28 mouse cellular contexts compared by ENCODE assay signal in the genomic region with DNA sequence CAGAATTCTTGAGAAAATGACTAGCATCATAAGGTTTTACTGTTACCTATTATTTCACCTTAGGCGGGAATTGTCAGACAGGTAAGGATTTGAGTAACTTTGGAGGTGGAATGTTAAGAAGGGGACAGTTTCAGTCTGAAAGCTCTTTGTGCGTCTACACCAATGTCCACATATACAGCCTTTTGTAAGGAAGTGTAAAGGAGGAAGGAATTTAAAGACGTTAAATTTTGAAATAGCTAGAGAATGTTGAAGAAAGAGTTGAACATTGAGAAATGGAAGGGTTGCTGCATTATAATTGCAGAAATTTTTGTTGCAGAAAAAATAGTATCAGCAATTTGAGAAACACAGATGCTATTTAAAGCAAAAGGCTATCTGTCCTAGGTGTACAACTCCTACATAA. TPM values are rescaled to one million over a fixed set of nuclear protein-coding genes. Genes with fewer than 3 reads are reported as not detected.
DNase-seq lines count a peak whose midpoint lies in the region; ATAC-seq and TF ChIP-seq lines count a peak whose summit lies in the region.
"Had no signal": no experiment of that assay in that cellular context is flagged by ENCODE, and none has a peak within 500 bp of the region (broad histone marks: within the 10 kb centered on the region; RNA-seq: fewer than 3 reads in every experiment).

No protein-coding gene starts in this region.

- TF ChIP-seq EP300 in lung, postnatal 0 days (IDR thresholded peaks at IDR 0.05) = no peak

- peak; percentile 21 for DNase-seq in lung, postnatal 0 days (ENCODE audit: low spot score)
- DNase-seq in lung, postnatal 25 days (ENCODE audit: low spot score) = no peak
- DNase-seq in embryo, embryonic 10 days (ENCODE audit: low spot score) = no peak
- no peak for DNase-seq in adrenal gland, postnatal 10 days
- DNase-seq: adrenal gland, adult 2 months; adrenal gland, postnatal 14 days; adrenal gland, postnatal 36 days; B cell, adult 2 months; cerebellum, adult 11-12 months; cerebellum, adult 2 months; cerebellum, adult 9-10 months; cerebellum, postnatal 10 days; cerebellum, postnatal 25 days; embryo, embryonic 11 days had no signal

- H3K27ac ChIP-seq in lung, postnatal 0 days (ENCODE audit: low read length) = no peak overlapping the region
- H3K27ac ChIP-seq: embryonic facial prominence, embryonic 13.5 days; embryonic facial prominence, embryonic 15.5 days; forebrain, embryonic 10.5 days; forebrain, embryonic 12.5 days had no signal

- H3K4me2 ChIP-seq in lung, postnatal 0 days (replicated peaks; ENCODE audit: low read depth, low read length) = no peak overlapping the region
- H3K4me2 ChIP-seq: embryonic facial prominence, embryonic 13.5 days; embryonic facial prominence, embryonic 15.5 days; forebrain, embryonic 12.5 days had no signal

- no peak for ATAC-seq in lung, postnatal 0 days
- peak; percentile 81 for ATAC-seq in granulocyte monocyte progenitor cell, adult 5-6 weeks (replicated peaks; ENCODE audit: poor library complexity, severe bottlenecking)
- ATAC-seq in megakaryocyte progenitor cell, adult 5-6 weeks (replicated peaks; ENCODE audit: poor library complexity) = peak; percentile 44; the same call in 1 of the 2 replicates
- ATAC-seq: activated CD4-positive, CD25-positive, alpha-beta regulatory T cell, adult 4 months; CD4-positive, CD25-positive, alpha-beta regulatory T cell, adult 4 months; forebrain, embryonic 14.5 days; forebrain, embryonic 16.5 days; Patski had no signal

- H3K9me3 ChIP-seq in lung, postnatal 0 days (ENCODE audit: low read length) = no peaks in the 10 kb centered on the region
- H3K9me3 ChIP-seq: embryonic facial prominence, embryonic 13.5 days; embryonic facial prominence, embryonic 15.5 days; forebrain, embryonic 10.5 days; forebrain, embryonic 12.5 days; G1E had no signal

- no peaks in the 10 kb centered on the region for H3K27me3 ChIP-seq in lung, postnatal 0 days (replicated peaks; ENCODE audit: insufficient read depth, low read length)
- H3K27me3 ChIP-seq: CH12.LX; embryonic facial prominence, embryonic 13.5 days; embryonic facial prominence, embryonic 15.5 days; forebrain, embryonic 12.5 days; Patski had no signal

- no peak overlapping the region for H3K9ac ChIP-seq in lung, postnatal 0 days (replicated peaks; ENCODE audit: low read depth)
- H3K9ac ChIP-seq: embryonic facial prominence, embryonic 13.5 days; embryonic facial prominence, embryonic 15.5 days; forebrain, embryonic 12.5 days had no signal

- no peaks in the 10 kb centered on the region; the same call in 1 of the 2 replicates for H3K36me3 ChIP-seq in lung, postnatal 0 days (ENCODE audit: insufficient read depth, low read length)

- H3K4me3 ChIP-seq in lung, postnatal 0 days (ENCODE audit: low read depth, low read length) = no peak overlapping the region
- H3K4me3 ChIP-seq: embryonic facial prominence, embryonic 13.5 days; embryonic facial prominence, embryonic 15.5 days; erythroblast, embryonic 14.5 days; forebrain, embryonic 10.5 days; forebrain, embryonic 12.5 days had no signal

- WGBS in lung, postnatal 0 days = 82% methylated on average over 3 of the region's 3 CpGs

- H3K4me1 ChIP-seq in lung, postnatal 0 days (ENCODE audit: insufficient read depth, low read depth, low read length) = no peaks in the 10 kb centered on the region
- H3K4me1 ChIP-seq: embryonic facial prominence, embryonic 13.5 days; embryonic facial prominence, embryonic 15.5 days; forebrain, embryonic 10.5 days; forebrain, embryonic 12.5 days had no signal

- no peak for TF ChIP-seq CTCF in lung, postnatal 0 days (IDR thresholded peaks at IDR 0.05)

RNA-seq across cellular contexts. Expression of a gene that starts 36.6 kb away (rescaled TPM):
- 28.3 and 30.1 TPM in 2 replicates for polyA plus RNA-seq in lung, postnatal 0 days (2015; fragmentation: Nextera tagmentation; extraction: Ambion mirVana)
- 34.8 and 48.0 TPM in 2 replicates for total RNA-seq in granulocyte monocyte progenitor cell, adult 5-6 weeks (2014; fragmentation: Nextera tagmentation)
- total RNA-seq in granulocyte monocyte progenitor cell, adult 5-6 weeks (2017) = 47.3 and 58.0 TPM in 2 replicates
- 53.3 and 61.0 TPM in 2 replicates for total RNA-seq in megakaryocyte progenitor cell, adult 5-6 weeks (2015)
- 46.9 and 63.7 TPM in 2 replicates for total RNA-seq in megakaryocyte progenitor cell, adult 5-6 weeks (2017)
- 10 to 100 TPM; 24.9 to 28.0 TPM for total RNA-seq in adrenal gland, postnatal 10 days (2021)

RNA-seq across cellular contexts. Expression of a gene that starts 48.0 kb away (rescaled TPM):
- polyA plus RNA-seq in lung, postnatal 0 days (2015; fragmentation: Nextera tagmentation; extraction: Ambion mirVana) = 8.2 and 9.2 TPM in 2 replicates
- total RNA-seq in granulocyte monocyte progenitor cell, adult 5-6 weeks (2014; fragmentation: Nextera tagmentation) = 16.9 and 28.6 TPM in 2 replicates
- 28.8 and 32.2 TPM in 2 replicates for total RNA-seq in granulocyte monocyte progenitor cell, adult 5-6 weeks (2017)
- 36.0 and 36.8 TPM in 2 replicates for total RNA-seq in megakaryocyte progenitor cell, adult 5-6 weeks (2015)
- total RNA-seq in megakaryocyte progenitor cell, adult 5-6 weeks (2017) = 31.4 and 32.4 TPM in 2 replicates
- 10 to 100 TPM; 26.1 to 27.4 TPM for total RNA-seq in adrenal gland, postnatal 10 days (2021)
